Mouse (Mus musculus): ENCODE measurements around the gene Ankfy1.

The Ankfy1 gene

GRCm38 (mm10) chr11:72792033-72792432, 102.2 kb downstream of the Ankfy1 start:
- DNase-seq (ENCODE audit: low read depth, low spot score): no peak

GRCm38 (mm10) chr11:72795149-72795454, 105.3 kb downstream of the Ankfy1 start:
- no peak for DNase-seq (ENCODE audit: low read depth, low spot score)

GRCm38 (mm10) chr11:72795455-72796295, 105.9 kb downstream of the Ankfy1 start, which contains the start of the genes Cyb5d2 and Zzef1:
TSS of gene Cyb5d2 (minus strand) at chr11:72796142.
TSS of gene Zzef1 (plus strand) at chr11:72796226.
- DNase-seq (ENCODE audit: low read depth, low spot score): peak; percentile 99

- peak; percentile 30 for DNase-seq (ENCODE audit: low read depth, low spot score)
Observed at GRCm38 (mm10) chr11:72796296-72796687, 106.5 kb downstream of the Ankfy1 start.

GRCm38 (mm10) chr11:72796773-72797338, 107.0 kb downstream of the Ankfy1 start:
- no peak for DNase-seq (ENCODE audit: low read depth, low spot score)

GRCm38 (mm10) chr11:72798112-72798511, 108.3 kb downstream of the Ankfy1 start:
- DNase-seq (ENCODE audit: low read depth, low spot score): no peak

GRCm38 (mm10) chr11:72801182-72801581, 111.4 kb downstream of the Ankfy1 start:
- DNase-seq (ENCODE audit: low read depth, low spot score): no peak

GRCm38 (mm10) chr11:72803038-72803437, 113.2 kb downstream of the Ankfy1 start:
- peak; percentile 27 for DNase-seq (ENCODE audit: low read depth, low spot score)

- no peak for DNase-seq (ENCODE audit: low read depth, low spot score)
Observed at GRCm38 (mm10) chr11:72804586-72804985, 114.8 kb downstream of the Ankfy1 start.

- no peak for DNase-seq (ENCODE audit: low read depth, low spot score)
Observed at GRCm38 (mm10) chr11:72805232-72805631, 115.4 kb downstream of the Ankfy1 start.

- peak; percentile 69 for DNase-seq (ENCODE audit: low read depth, low spot score)
Observed at GRCm38 (mm10) chr11:72806556-72806955, 116.8 kb downstream of the Ankfy1 start.

GRCm38 (mm10) chr11:72807992-72808391, 118.2 kb downstream of the Ankfy1 start:
- DNase-seq (ENCODE audit: low read depth, low spot score): no peak

GRCm38 (mm10) chr11:72813687-72814086, 123.9 kb downstream of the Ankfy1 start:
- peak; percentile 76 for DNase-seq (ENCODE audit: low read depth, low spot score)

- DNase-seq (ENCODE audit: low read depth, low spot score): no peak
Observed at GRCm38 (mm10) chr11:72814188-72814587, 124.4 kb downstream of the Ankfy1 start.

GRCm38 (mm10) chr11:72816859-72817258, 127.1 kb downstream of the Ankfy1 start:
- DNase-seq (ENCODE audit: low read depth, low spot score): no peak

- no peak for DNase-seq (ENCODE audit: low read depth, low spot score)
Observed at GRCm38 (mm10) chr11:72818067-72818466, 128.3 kb downstream of the Ankfy1 start.

- no peak for DNase-seq (ENCODE audit: low read depth, low spot score)
Observed at GRCm38 (mm10) chr11:72821041-72821440, 131.2 kb downstream of the Ankfy1 start.
